Mouse (Mus musculus): ENCODE results near the gene Ckap2. TPM values are rescaled to one million over a fixed set of nuclear protein-coding genes. Genes with fewer than 3 reads are reported as not detected.

Ckap2 gene
- polyA plus RNA-seq, 1 experiment from 2014 or later = 41.7 TPM

- under 1% methylated on average over 73 of the region's 73 CpGs for WGBS
- Histone ChIP-seq H3K4me1 (peaks cover 17% of the 10 kb centered on the region), H3K9ac (peak within 1 kb of the TSS; percentile 76), H3K36me3 (no peaks in the 10 kb centered on the region), H3K4me3 (replicated peaks) (peak within 1 kb of the TSS; percentile 83), H3K27ac (peak within 1 kb of the TSS; percentile 99), H3K9me3 (replicated peaks) (no peaks in the 10 kb centered on the region), H3K4me2 (peak within 1 kb of the TSS; percentile 62), H3K27me3 (0 out of 2 replicates have a peak, but pooled peaks cover 3% of the 10 kb centered on the region)
- ATAC-seq (replicated peaks; ENCODE audit: low FRiP score) = peak; percentile 95
These were observed 7.2 kb upstream of the Ckap2 start, which contains the start of gene Vps36 for GRCm38 (mm10) chr8:22192660-22193431. Gene Vps36 (plus strand): TSS chr8:22192809.

GRCm38 (mm10) chr8:22184884-22185283 is 735 bp downstream of the Ckap2 start:
- under 1% methylated on average over 3 of the region's 3 CpGs for WGBS
- peak overlapping the region; percentile 71; the same call in 1 of the 2 replicates for H3K9ac ChIP-seq
- H3K27ac ChIP-seq = peak overlapping the region; percentile 94
- H3K36me3 ChIP-seq = no peaks in the 10 kb centered on the region
- peak; percentile 76 for ATAC-seq (replicated peaks; ENCODE audit: low FRiP score)
- 0 out of 2 replicates have a peak, but pooled peaks cover 3% of the 10 kb centered on the region for H3K27me3 ChIP-seq
- H3K4me2 ChIP-seq = peak overlapping the region; percentile 86
- peaks cover 17% of the 10 kb centered on the region for H3K4me1 ChIP-seq
- peak overlapping the region; percentile 81 for H3K4me3 ChIP-seq (replicated peaks)
- no peaks in the 10 kb centered on the region for H3K9me3 ChIP-seq (replicated peaks)

DNA sequence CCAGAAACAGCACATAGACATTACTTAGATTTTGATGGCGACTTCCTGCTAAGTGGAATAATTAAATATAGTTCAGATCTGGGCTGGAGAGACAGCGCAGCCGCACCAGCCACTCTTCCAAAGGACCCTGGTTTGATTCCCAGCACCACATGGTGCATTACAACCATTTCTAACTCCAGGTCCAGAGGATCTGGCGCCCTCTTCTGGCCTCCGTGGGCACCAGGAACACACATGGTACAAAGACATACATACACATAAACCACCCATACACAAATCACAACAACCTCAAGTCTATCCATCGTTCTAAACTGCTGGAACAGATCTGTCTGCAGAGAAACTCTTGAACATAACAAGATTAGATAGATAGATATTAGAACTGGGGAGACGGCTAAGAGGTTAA is 9.7 kb downstream of the Ckap2 start:
- H3K9me3 ChIP-seq (replicated peaks) = no peaks in the 10 kb centered on the region
- H3K36me3 ChIP-seq = peaks cover 61% of the 10 kb centered on the region
- no peak for ATAC-seq (replicated peaks; ENCODE audit: low FRiP score)
- H3K4me1 ChIP-seq = no peaks in the 10 kb centered on the region
- 98% methylated on average over 7 of the region's 7 CpGs for WGBS
- no peak overlapping the region for H3K4me3 ChIP-seq (replicated peaks)
- H3K27ac ChIP-seq = no peak overlapping the region
- H3K4me2 ChIP-seq = no peak overlapping the region
- no peak overlapping the region for H3K9ac ChIP-seq
- H3K27me3 ChIP-seq = no peaks in the 10 kb centered on the region

DNA sequence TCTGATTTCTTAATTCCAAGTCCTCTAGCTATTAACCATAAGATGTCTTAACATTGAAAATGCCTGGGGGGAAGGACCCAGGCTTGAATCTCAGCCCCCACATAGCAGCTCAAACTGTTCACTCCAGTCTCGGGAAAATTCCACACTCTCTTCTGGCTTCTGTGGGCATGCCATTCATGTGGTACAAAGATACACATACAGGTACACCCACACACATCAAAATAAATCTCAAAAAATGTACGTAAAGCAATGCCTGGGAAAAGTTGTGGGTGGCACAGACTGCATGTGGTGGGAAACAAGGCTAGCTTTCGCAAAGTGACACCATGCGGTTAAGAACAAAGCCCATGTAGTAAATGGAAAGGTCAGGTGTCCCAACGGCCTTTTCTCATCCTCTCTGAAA is 16.5 kb downstream of the Ckap2 start:
- Histone ChIP-seq H3K36me3 (peaks cover 44% of the 10 kb centered on the region), H3K9ac (no peak overlapping the region), H3K4me1 (peaks cover 10% of the 10 kb centered on the region), H3K9me3 (replicated peaks) (no peaks in the 10 kb centered on the region), H3K27ac (no peak overlapping the region), H3K27me3 (no peaks in the 10 kb centered on the region), H3K4me2 (no peak overlapping the region), H3K4me3 (replicated peaks) (no peak overlapping the region)
- 90% methylated on average over 5 of the region's 5 CpGs for WGBS
- no peak for ATAC-seq (replicated peaks; ENCODE audit: low FRiP score)

DNA sequence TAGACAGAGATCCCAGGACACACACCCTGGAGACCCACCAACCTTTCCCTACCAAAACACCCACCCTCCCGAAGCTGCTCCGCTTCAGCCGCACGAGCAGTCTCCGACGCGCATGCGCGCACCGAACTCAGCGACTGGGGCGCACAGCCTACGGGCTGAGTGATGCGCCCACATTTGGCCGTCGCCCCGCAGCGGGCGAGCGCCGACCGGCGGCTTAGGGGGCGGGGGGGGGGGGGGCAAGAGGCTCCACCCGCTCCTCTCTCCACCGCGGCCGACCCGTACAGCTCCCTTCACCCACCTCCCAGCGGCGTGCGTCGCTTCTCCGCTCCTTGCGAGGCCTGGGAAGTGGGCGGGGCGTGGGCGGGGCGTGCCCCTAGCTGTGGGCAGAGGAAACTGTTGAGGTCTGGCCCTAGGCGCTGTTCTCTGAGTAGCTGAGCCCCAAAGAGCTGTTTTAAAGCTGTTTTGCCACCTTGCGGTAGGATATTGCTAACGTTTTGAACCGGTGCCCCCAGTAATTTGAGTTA is 19.5 kb downstream of the Ckap2 start, which contains the start of gene Nek3:
TSS of gene Nek3 (minus strand) at position 356 of the 524 bp plus-strand sequence.
- Histone ChIP-seq H3K27me3 (no peaks in the 10 kb centered on the region), H3K27ac (peak within 1 kb of the TSS; percentile 79), H3K4me3 (replicated peaks) (peak within 1 kb of the TSS; percentile 64), H3K36me3 (peaks cover 30% of the 10 kb centered on the region), H3K9me3 (replicated peaks) (no peaks in the 10 kb centered on the region), H3K9ac (peak within 1 kb of the TSS; percentile 51), H3K4me1 (peaks cover 10% of the 10 kb centered on the region), H3K4me2 (peak within 1 kb of the TSS; percentile 61)
- WGBS = under 1% methylated on average over 31 of the region's 43 CpGs
- peak; percentile 99 for ATAC-seq (replicated peaks; ENCODE audit: low FRiP score)

DNA sequence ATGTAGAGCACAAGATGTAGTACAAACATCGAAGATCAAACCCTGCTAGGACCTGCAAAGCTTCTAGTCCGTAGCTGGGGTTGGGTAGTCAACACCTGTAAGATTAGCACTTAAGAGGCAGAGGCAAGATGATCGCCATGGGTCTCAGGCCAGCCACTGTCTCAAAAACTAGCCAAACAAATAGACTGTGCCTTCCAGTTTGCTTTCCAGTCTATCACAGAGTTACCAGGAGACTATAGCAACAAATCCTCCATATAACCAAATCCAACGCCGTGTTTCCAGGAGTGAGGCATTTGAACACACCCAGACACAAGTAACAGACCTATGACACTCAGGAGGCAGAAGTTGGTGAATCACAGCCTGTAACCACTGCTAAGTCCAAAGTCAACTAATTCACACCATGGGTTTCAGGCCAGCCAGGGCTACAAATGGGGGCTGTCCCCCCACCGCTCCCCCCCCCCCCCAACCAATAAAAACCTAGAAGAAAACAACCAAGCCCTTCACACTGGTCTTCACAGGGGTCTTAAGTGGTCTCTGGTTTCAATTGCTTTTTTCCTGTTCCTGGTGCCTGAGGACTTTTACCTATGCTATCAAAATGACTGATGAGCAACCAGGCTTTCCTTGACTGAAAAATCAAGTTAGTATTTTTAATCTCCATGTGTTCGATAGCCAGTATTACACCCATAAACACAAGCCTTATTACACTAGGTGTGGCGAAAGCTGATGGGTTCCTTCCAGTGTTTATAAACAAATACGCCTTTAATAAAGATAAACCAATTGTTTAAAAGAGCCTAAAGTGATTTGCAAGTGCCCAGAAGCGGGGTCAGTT is 20.2 kb downstream of the Ckap2 start:
- ATAC-seq (replicated peaks; ENCODE audit: low FRiP score) = peak; percentile 1; the same call in 1 of the 2 replicates

DNA sequence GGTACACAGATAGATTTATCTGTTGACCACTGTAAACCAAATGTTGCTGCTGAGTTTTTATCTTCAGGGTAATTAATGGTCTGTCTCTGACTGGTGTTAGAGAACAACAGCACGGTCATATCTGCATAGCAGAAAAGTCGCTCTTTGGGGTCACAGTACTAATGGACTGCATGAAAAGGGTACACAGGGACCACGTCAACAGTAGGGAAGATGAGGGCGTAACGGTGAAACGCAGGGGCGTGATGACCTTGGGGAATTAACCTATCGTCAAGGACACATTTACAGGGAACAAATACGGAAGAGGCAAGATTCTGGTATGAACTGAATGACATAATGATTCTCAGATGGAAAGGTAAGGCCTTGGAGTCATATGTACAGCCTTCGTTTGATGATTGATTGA is 21.2 kb downstream of the Ckap2 start:
- 73% methylated on average over 10 of the region's 10 CpGs for WGBS
- Histone ChIP-seq H3K9ac (no peak overlapping the region), H3K36me3 (peaks cover 23% of the 10 kb centered on the region), H3K4me1 (peaks cover 10% of the 10 kb centered on the region), H3K27ac (no peak overlapping the region), H3K4me3 (replicated peaks) (no peak overlapping the region), H3K27me3 (no peaks in the 10 kb centered on the region), H3K4me2 (no peak overlapping the region), H3K9me3 (replicated peaks) (no peaks in the 10 kb centered on the region)
- ATAC-seq (replicated peaks; ENCODE audit: low FRiP score) = no peak

More for the DNA sequence above, 20.2 kb downstream of the Ckap2 start:
- H3K27ac ChIP-seq = peak overlapping the region; percentile 79
- peak overlapping the region; percentile 51 for H3K9ac ChIP-seq
- H3K9me3 ChIP-seq (replicated peaks) = no peaks in the 10 kb centered on the region
- H3K4me2 ChIP-seq = peak overlapping the region; percentile 61
- peak overlapping the region; percentile 64 for H3K4me3 ChIP-seq (replicated peaks)
- H3K36me3 ChIP-seq = peaks cover 23% of the 10 kb centered on the region
- H3K4me1 ChIP-seq = peaks cover 10% of the 10 kb centered on the region
- WGBS = 40% methylated on average over 10 of the region's 10 CpGs
- no peaks in the 10 kb centered on the region for H3K27me3 ChIP-seq

- 80% methylated on average over 8 of the region's 8 CpGs for WGBS
- no peak for ATAC-seq (replicated peaks; ENCODE audit: low FRiP score)
- Histone ChIP-seq H3K9ac (no peak overlapping the region), H3K36me3 (peaks cover 15% of the 10 kb centered on the region; the same call in 1 of the 2 replicates), H3K4me2 (no peak overlapping the region), H3K4me1 (peaks cover 10% of the 10 kb centered on the region), H3K4me3 (replicated peaks) (no peak overlapping the region), H3K27ac (no peak overlapping the region), H3K27me3 (no peaks in the 10 kb centered on the region), H3K9me3 (replicated peaks) (no peaks in the 10 kb centered on the region)
These were observed 23.4 kb downstream of the Ckap2 start for GRCm38 (mm10) chr8:22162206-22162605.

DNA sequence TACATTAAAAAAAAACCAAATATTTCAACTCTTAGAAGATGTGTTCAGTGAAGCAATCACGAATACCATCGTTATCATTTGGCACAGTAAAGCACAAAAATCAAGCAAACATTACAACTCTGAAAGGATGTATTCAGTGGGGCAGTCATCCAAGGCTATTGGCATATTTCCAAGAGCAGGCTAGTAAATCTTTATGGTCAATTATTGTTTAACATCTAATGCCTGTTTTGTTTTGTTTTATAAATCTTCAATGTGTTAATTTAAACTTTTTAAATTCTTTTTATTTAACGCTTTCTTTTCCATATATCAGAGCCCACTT is 35.3 kb downstream of the Ckap2 start:
- Histone ChIP-seq H3K9me3 (replicated peaks) (no peaks in the 10 kb centered on the region), H3K4me2 (no peak overlapping the region), H3K27ac (no peak overlapping the region), H3K36me3 (peaks cover 4% of the 10 kb centered on the region; the same call in 1 of the 2 replicates), H3K27me3 (no peaks in the 10 kb centered on the region), H3K4me3 (replicated peaks) (no peak overlapping the region), H3K4me1 (peaks cover 6% of the 10 kb centered on the region; the same call in 1 of the 2 replicates), H3K9ac (no peak overlapping the region)
- ATAC-seq (replicated peaks; ENCODE audit: low FRiP score) = no peak
- WGBS = 56% methylated on average over 3 of the region's 3 CpGs

- H3K27ac ChIP-seq = peak overlapping the region; percentile 48
- H3K9ac ChIP-seq = no peak overlapping the region
- WGBS = 80% methylated on average over 11 of the region's 11 CpGs
- no peak overlapping the region for H3K4me3 ChIP-seq (replicated peaks)
- H3K4me2 ChIP-seq = no peak overlapping the region
- peaks cover 6% of the 10 kb centered on the region; the same call in 1 of the 2 replicates for H3K4me1 ChIP-seq
- no peaks in the 10 kb centered on the region for H3K9me3 ChIP-seq (replicated peaks)
- H3K36me3 ChIP-seq = no peaks in the 10 kb centered on the region
- no peak for ATAC-seq (replicated peaks; ENCODE audit: low FRiP score)
- H3K27me3 ChIP-seq = no peaks in the 10 kb centered on the region
These were observed 35.8 kb downstream of the Ckap2 start for GRCm38 (mm10) chr8:22149643-22150344.

DNA sequence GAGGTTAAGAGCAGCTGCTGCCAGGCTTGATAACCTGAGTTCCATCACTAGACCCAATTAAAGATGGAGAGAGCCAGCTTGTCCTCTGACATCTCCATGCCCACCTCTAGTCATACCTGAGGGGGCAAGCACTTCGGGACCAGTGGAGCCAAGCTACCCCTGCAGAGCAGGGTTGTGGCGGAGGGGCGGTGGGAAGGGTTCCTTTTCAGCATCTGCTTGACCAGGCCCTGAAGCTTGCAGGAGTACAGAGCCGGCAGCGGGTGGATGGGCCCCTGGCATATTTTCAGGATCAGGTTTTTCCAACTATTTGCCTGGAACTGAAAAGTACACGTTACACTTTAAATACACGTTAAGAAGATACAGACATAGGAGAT is 37.3 kb downstream of the Ckap2 start:
- H3K4me3 ChIP-seq (replicated peaks) = no peak overlapping the region
- no peaks in the 10 kb centered on the region for H3K36me3 ChIP-seq
- no peaks in the 10 kb centered on the region for H3K27me3 ChIP-seq
- H3K27ac ChIP-seq = no peak overlapping the region
- no peak overlapping the region for H3K9ac ChIP-seq
- ATAC-seq (replicated peaks; ENCODE audit: low FRiP score) = 0 out of 2 replicates have a peak, but pooled peaks have one; percentile 36
- peaks cover 6% of the 10 kb centered on the region; the same call in 1 of the 2 replicates for H3K4me1 ChIP-seq
- H3K4me2 ChIP-seq = no peak overlapping the region
- 92% methylated on average over 7 of the region's 7 CpGs for WGBS
- H3K9me3 ChIP-seq (replicated peaks) = no peaks in the 10 kb centered on the region

Data from kidney, embryonic 15.5 days (tissue).